Mouse (Mus musculus): ENCODE data around the gene Prss41. TPM values are rescaled to one million over a fixed set of nuclear protein-coding genes. Genes with fewer than 3 reads are reported as not detected.

Prss41 gene
- polyA plus RNA-seq, 1 experiment: 16.0 TPM

DNA sequence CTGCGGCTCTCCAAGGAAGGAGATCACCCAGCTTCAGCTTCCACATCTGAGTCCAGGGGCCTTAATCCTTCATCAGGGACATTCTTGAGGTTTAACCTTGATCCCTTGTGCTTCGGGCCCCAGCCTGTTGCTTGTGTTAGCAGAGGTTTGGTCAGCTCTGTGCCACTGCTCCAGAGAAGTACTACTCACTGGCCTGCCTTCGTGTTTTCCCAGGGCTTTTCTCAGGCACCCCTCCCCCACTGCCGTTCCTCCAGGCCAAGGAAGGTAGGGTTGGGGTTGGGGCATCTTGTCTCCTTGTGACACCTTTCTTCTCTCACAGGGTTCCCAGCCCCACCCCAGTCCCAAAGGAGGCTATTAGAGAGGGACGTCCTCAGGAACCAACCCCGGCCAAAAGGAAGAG lies 21.9 kb downstream of the Prss41 start:
- Histone ChIP-seq H3K27ac (ENCODE audit: insufficient read depth, low read length) (peak overlapping the region; percentile 24), H3K9ac (ENCODE audit: low read depth, poor library complexity, severe bottlenecking) (no peak overlapping the region), H3K27me3 (ENCODE audit: control insufficient read depth, insufficient read depth, low read length, poor library complexity, severe bottlenecking) (no peaks in the 10 kb centered on the region), H3K4me3 (ENCODE audit: low read depth, low read length) (no peak overlapping the region), H3K36me3 (ENCODE audit: control insufficient read depth, insufficient read depth, low read length, poor library complexity, severe bottlenecking) (peaks cover 94% of the 10 kb centered on the region), H3K9me3 (replicated peaks; ENCODE audit: control insufficient read depth, insufficient read depth, low read length, poor library complexity, severe bottlenecking) (peaks cover 24% of the 10 kb centered on the region), H3K4me1 (ENCODE audit: control insufficient read depth, insufficient read depth, low read length) (peaks cover 8% of the 10 kb centered on the region)
- TF ChIP-seq EP300 (IDR thresholded peaks at IDR 0.05; ENCODE audit: insufficient read depth, low read depth, low read length): 0 out of 2 replicates have a peak, but pooled peaks have one; percentile 7
- no peak for TF ChIP-seq POLR2A (IDR thresholded peaks at IDR 0.05; ENCODE audit: insufficient read depth, low read length)
- no peak for TF ChIP-seq CTCF (IDR thresholded peaks at IDR 0.05; ENCODE audit: low read depth, low read length)

DNA sequence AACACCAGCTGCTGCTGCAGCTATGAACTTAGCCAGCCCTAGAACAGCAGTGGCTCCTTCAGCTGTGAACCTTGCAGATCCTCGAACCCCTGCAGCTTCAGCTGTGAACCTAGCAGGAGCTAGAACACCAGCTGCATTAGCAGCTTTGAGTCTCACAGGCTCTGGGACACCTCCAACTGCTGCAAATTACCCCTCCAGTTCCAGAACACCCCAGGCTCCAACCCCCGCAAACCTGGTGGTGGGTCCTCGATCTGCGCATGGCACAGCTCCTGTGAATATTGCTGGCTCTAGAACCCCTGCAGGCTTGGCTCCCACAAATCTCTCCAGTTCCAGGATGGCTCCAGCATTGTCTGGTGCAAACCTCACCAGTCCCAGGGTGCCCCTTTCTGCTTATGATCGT lies 23.2 kb downstream of the Prss41 start:
- H3K9ac ChIP-seq (ENCODE audit: low read depth, poor library complexity, severe bottlenecking): no peak overlapping the region
- H3K9me3 ChIP-seq (replicated peaks; ENCODE audit: control insufficient read depth, insufficient read depth, low read length, poor library complexity, severe bottlenecking): peaks cover 37% of the 10 kb centered on the region
- no peak overlapping the region for H3K27ac ChIP-seq (ENCODE audit: insufficient read depth, low read length)
- TF ChIP-seq CTCF (IDR thresholded peaks at IDR 0.05; ENCODE audit: low read depth, low read length) (no peak), POLR2A (IDR thresholded peaks at IDR 0.05; ENCODE audit: insufficient read depth, low read length) (no peak), EP300 (IDR thresholded peaks at IDR 0.05; ENCODE audit: insufficient read depth, low read depth, low read length) (no peak)
- peaks cover 94% of the 10 kb centered on the region for H3K36me3 ChIP-seq (ENCODE audit: control insufficient read depth, insufficient read depth, low read length, poor library complexity, severe bottlenecking)
- peaks cover 8% of the 10 kb centered on the region for H3K4me1 ChIP-seq (ENCODE audit: control insufficient read depth, insufficient read depth, low read length)
- no peaks in the 10 kb centered on the region for H3K27me3 ChIP-seq (ENCODE audit: control insufficient read depth, insufficient read depth, low read length, poor library complexity, severe bottlenecking)
- no peak overlapping the region for H3K4me3 ChIP-seq (ENCODE audit: low read depth, low read length)

DNA sequence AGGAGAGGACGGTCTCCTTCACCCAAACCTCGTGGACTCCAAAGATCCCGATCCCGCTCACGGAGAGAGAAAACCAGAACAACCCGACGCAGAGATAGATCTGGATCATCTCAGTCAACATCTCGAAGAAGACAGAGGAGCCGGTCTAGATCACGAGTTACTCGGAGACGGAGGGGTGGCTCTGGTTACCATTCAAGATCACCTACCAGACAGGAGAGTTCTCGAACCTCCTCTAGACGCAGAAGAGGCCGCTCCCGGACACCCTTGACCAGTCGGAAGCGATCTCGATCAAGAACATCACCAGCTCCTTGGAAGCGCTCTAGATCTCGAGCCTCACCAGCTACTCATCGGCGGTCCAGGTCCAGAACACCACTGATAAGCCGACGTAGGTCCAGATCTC lies 24.7 kb downstream of the Prss41 start:
- Histone ChIP-seq H3K27me3 (ENCODE audit: control insufficient read depth, insufficient read depth, low read length, poor library complexity, severe bottlenecking) (no peaks in the 10 kb centered on the region), H3K4me3 (ENCODE audit: low read depth, low read length) (no peak overlapping the region), H3K27ac (ENCODE audit: insufficient read depth, low read length) (no peak overlapping the region), H3K9ac (ENCODE audit: low read depth, poor library complexity, severe bottlenecking) (no peak overlapping the region), H3K4me1 (ENCODE audit: control insufficient read depth, insufficient read depth, low read length) (peaks cover 8% of the 10 kb centered on the region), H3K36me3 (ENCODE audit: control insufficient read depth, insufficient read depth, low read length, poor library complexity, severe bottlenecking) (peaks cover 94% of the 10 kb centered on the region), H3K9me3 (replicated peaks; ENCODE audit: control insufficient read depth, insufficient read depth, low read length, poor library complexity, severe bottlenecking) (peaks cover 52% of the 10 kb centered on the region)
- TF ChIP-seq POLR2A (IDR thresholded peaks at IDR 0.05; ENCODE audit: insufficient read depth, low read length) (no peak), EP300 (IDR thresholded peaks at IDR 0.05; ENCODE audit: insufficient read depth, low read depth, low read length) (no peak), CTCF (IDR thresholded peaks at IDR 0.05; ENCODE audit: low read depth, low read length) (no peak)

DNA sequence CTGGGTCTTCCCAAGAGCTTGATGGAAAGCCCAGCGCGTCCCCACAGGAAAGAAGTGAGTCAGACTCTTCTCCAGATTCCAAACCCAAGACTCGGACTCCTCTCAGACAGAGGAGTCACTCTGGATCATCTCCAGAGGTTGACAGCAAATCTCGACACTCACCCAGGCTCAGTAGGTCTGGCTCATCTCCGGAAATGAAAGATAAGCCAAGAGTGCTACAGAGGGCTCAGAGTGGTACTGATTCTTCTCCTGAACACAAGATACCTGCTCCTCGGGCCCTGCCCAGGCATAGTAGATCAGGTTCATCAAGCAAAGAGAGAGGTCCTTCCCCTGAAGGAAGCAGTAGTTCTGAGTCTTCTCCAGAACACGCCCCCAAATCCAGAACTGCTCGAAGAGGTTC lies 25.4 kb downstream of the Prss41 start:
- Histone ChIP-seq H3K36me3 (ENCODE audit: control insufficient read depth, insufficient read depth, low read length, poor library complexity, severe bottlenecking) (peaks cover 95% of the 10 kb centered on the region), H3K9ac (ENCODE audit: low read depth, poor library complexity, severe bottlenecking) (no peak overlapping the region), H3K4me1 (ENCODE audit: control insufficient read depth, insufficient read depth, low read length) (peaks cover 8% of the 10 kb centered on the region), H3K9me3 (replicated peaks; ENCODE audit: control insufficient read depth, insufficient read depth, low read length, poor library complexity, severe bottlenecking) (peaks cover 58% of the 10 kb centered on the region), H3K27me3 (ENCODE audit: control insufficient read depth, insufficient read depth, low read length, poor library complexity, severe bottlenecking) (no peaks in the 10 kb centered on the region), H3K4me3 (ENCODE audit: low read depth, low read length) (no peak overlapping the region), H3K27ac (ENCODE audit: insufficient read depth, low read length) (no peak overlapping the region)
- no peak for TF ChIP-seq EP300 (IDR thresholded peaks at IDR 0.05; ENCODE audit: insufficient read depth, low read depth, low read length)
- no peak for TF ChIP-seq CTCF (IDR thresholded peaks at IDR 0.05; ENCODE audit: low read depth, low read length)
- no peak for TF ChIP-seq POLR2A (IDR thresholded peaks at IDR 0.05; ENCODE audit: insufficient read depth, low read length)

DNA sequence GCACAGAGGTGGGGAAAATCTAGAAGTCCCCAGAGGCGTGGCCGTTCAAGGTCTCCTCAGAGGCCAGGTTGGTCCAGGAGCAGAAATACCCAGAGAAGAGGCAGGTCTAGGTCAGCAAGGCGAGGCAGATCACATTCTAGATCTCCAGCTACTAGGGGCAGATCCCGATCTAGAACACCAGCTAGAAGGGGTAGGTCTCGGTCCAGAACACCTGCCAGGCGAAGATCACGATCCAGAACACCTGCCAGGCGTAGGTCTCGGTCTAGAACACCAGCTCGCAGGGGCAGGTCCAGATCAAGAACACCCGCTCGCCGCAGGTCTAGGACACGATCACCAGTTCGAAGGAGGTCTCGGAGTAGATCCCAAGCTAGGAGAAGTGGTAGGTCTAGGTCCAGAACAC lies 28.3 kb downstream of the Prss41 start:
- H3K27me3 ChIP-seq (ENCODE audit: control insufficient read depth, insufficient read depth, low read length, poor library complexity, severe bottlenecking): no peaks in the 10 kb centered on the region
- no peak overlapping the region for H3K4me3 ChIP-seq (ENCODE audit: low read depth, low read length)
- no peak for TF ChIP-seq CTCF (IDR thresholded peaks at IDR 0.05; ENCODE audit: low read depth, low read length)
- no peak for TF ChIP-seq POLR2A (IDR thresholded peaks at IDR 0.05; ENCODE audit: insufficient read depth, low read length)
- no peak for TF ChIP-seq EP300 (IDR thresholded peaks at IDR 0.05; ENCODE audit: insufficient read depth, low read depth, low read length)
- no peak overlapping the region for H3K27ac ChIP-seq (ENCODE audit: insufficient read depth, low read length)
- peaks cover 3% of the 10 kb centered on the region for H3K4me1 ChIP-seq (ENCODE audit: control insufficient read depth, insufficient read depth, low read length)
- H3K9ac ChIP-seq (ENCODE audit: low read depth, poor library complexity, severe bottlenecking): no peak overlapping the region
- peaks cover 70% of the 10 kb centered on the region for H3K9me3 ChIP-seq (replicated peaks; ENCODE audit: control insufficient read depth, insufficient read depth, low read length, poor library complexity, severe bottlenecking)
- H3K36me3 ChIP-seq (ENCODE audit: control insufficient read depth, insufficient read depth, low read length, poor library complexity, severe bottlenecking): peaks cover 96% of the 10 kb centered on the region

DNA sequence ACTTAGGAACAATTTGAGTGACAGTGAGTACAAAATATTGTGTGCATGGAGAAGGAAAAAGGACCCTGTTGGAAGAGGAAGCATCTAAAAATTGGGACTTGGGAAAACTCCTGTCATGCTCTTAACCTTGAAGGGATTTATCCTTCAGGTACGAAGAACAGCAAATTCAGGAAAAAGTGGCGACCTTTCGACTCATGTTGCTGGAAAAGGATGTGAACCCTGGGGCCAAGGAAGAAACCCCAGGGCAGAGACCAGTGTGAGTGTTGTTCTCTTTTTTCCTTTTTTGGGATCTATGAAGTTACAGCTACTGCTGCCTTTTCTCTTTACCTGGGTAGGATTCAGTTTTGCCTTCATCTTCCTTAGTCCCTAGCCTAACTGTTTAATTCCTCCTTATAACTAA lies 36.1 kb downstream of the Prss41 start:
- H3K4me1 ChIP-seq (ENCODE audit: control insufficient read depth, insufficient read depth, low read length): no peaks in the 10 kb centered on the region
- no peak overlapping the region for H3K27ac ChIP-seq (ENCODE audit: insufficient read depth, low read length)
- peaks cover 59% of the 10 kb centered on the region for H3K36me3 ChIP-seq (ENCODE audit: control insufficient read depth, insufficient read depth, low read length, poor library complexity, severe bottlenecking)
- no peak for TF ChIP-seq POLR2A (IDR thresholded peaks at IDR 0.05; ENCODE audit: insufficient read depth, low read length)
- H3K4me3 ChIP-seq (ENCODE audit: low read depth, low read length): no peak overlapping the region
- H3K9ac ChIP-seq (ENCODE audit: low read depth, poor library complexity, severe bottlenecking): no peak overlapping the region
- no peaks in the 10 kb centered on the region for H3K27me3 ChIP-seq (ENCODE audit: control insufficient read depth, insufficient read depth, low read length, poor library complexity, severe bottlenecking)
- peaks cover 12% of the 10 kb centered on the region for H3K9me3 ChIP-seq (replicated peaks; ENCODE audit: control insufficient read depth, insufficient read depth, low read length, poor library complexity, severe bottlenecking)

All from ES-Bruce4 (cell line).